Mouse (Mus musculus): ENCODE results near the gene Psmd12. TPM values are rescaled to one million over a fixed set of nuclear protein-coding genes. Genes with fewer than 3 reads are reported as not detected.

Gene Psmd12
- polyA plus RNA-seq, 1 experiment from 2014 or later, result 148 TPM

- Histone ChIP-seq H3K4me1 (replicated peaks; ENCODE audit: control insufficient read depth, insufficient read depth, low read length) (peaks cover 26% of the 10 kb centered on the region), H3K9ac (replicated peaks; ENCODE audit: low read depth, low read length) (peak overlapping the region; percentile 92), H3K27me3 (replicated peaks; ENCODE audit: control insufficient read depth, insufficient read depth, low read length) (no peaks in the 10 kb centered on the region), H3K4me2 (ENCODE audit: low read length) (peak overlapping the region; percentile 71), H3K27ac (ENCODE audit: low read length) (peak overlapping the region; percentile 42; the same call in 1 of the 2 replicates), H3K36me3 (ENCODE audit: control insufficient read depth, insufficient read depth) (no peaks in the 10 kb centered on the region), H3K4me3 (replicated peaks; ENCODE audit: low read length) (peak overlapping the region; percentile 83), H3K9me3 (ENCODE audit: control insufficient read depth, low read length) (no peaks in the 10 kb centered on the region)
- ATAC-seq, result no peak
- 15% methylated on average over 16 of the region's 16 CpGs for WGBS
Measured at GRCm38 (mm10) chr11:107468252-107469030, 10.8 kb upstream of the Psmd12 start.

DNA sequence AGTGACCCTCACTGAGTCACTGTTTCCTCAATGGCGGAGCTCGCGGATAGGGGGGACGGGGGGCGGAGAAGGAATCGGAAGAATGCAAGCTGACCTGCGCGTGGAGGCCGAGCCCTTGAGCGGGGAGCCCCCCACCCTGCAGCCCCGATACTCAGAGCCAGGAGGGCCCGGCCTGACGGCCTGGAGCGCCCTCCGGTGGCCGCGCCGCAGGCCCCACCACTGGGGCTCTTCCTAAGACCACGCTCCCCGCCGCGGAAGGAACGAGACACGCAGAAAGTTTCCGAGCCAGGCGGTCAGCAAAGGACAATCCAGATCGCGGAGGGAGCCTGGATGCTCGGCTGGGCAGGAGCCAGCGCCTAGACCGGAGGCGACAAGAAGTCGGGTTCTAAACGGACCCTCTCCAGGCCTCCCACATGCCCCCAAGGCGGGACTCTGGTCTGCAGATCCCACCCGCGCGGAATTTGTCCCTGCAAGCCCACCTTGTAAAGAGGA is 10.2 kb upstream of the Psmd12 start:
- Histone ChIP-seq H3K27me3 (replicated peaks; ENCODE audit: control insufficient read depth, insufficient read depth, low read length) (no peaks in the 10 kb centered on the region), H3K4me2 (ENCODE audit: low read length) (peak overlapping the region; percentile 71), H3K36me3 (ENCODE audit: control insufficient read depth, insufficient read depth) (no peaks in the 10 kb centered on the region), H3K27ac (ENCODE audit: low read length) (peak overlapping the region; percentile 97), H3K4me3 (replicated peaks; ENCODE audit: low read length) (peak overlapping the region; percentile 83), H3K4me1 (replicated peaks; ENCODE audit: control insufficient read depth, insufficient read depth, low read length) (peaks cover 26% of the 10 kb centered on the region), H3K9me3 (ENCODE audit: control insufficient read depth, low read length) (no peaks in the 10 kb centered on the region), H3K9ac (replicated peaks; ENCODE audit: low read depth, low read length) (peak overlapping the region; percentile 92)
- 0% methylated on average over 38 of the region's 38 CpGs for WGBS
- peak; percentile 82 for ATAC-seq

DNA sequence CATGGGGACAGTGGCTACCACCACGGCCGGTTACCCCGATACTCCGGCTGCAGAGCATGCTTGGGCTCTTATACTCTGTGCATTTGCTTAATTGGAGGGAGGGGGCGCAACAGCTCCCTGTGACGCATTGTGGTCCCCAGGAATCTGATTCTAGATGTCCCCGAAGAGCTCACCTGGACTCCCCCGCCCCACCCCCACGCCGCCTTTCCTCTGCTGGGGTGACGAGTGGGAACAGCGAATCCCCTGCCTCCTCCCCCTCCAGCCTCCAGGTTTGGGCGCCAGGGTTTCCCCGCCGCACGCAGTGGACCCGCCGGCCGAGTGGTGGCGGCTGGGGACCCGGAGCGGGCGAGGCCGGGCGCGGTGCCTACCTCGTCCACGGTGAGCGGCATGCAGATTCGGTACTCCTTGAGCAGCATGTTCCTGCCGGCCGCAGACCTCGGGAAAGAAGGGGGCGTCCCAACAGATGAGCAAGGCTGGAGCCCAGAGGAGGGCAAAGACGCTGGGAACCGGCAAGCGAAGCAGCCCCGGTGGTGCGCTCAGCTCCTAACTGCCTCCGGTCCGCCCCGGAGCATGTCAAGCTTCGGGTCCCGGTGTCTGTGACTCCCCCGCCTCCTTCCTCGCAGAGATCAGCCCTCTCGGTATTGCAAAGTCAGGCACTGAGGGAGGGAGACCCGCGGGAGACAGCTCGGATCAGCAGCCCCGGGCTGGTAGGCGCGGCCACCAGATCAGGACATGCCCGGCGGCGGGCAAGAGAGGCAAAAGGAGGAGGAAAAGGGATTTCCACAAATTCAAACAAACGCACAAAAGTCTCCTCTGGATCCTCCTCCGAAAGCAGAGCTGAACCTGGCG is 9.5 kb upstream of the Psmd12 start:
- Histone ChIP-seq H3K27me3 (replicated peaks; ENCODE audit: control insufficient read depth, insufficient read depth, low read length) (no peaks in the 10 kb centered on the region), H3K9me3 (ENCODE audit: control insufficient read depth, low read length) (no peaks in the 10 kb centered on the region), H3K4me3 (replicated peaks; ENCODE audit: low read length) (peak overlapping the region; percentile 83), H3K36me3 (ENCODE audit: control insufficient read depth, insufficient read depth) (no peaks in the 10 kb centered on the region), H3K9ac (replicated peaks; ENCODE audit: low read depth, low read length) (peak overlapping the region; percentile 92), H3K4me2 (ENCODE audit: low read length) (peak overlapping the region; percentile 71), H3K27ac (ENCODE audit: low read length) (peak overlapping the region; percentile 97), H3K4me1 (replicated peaks; ENCODE audit: control insufficient read depth, insufficient read depth, low read length) (peaks cover 26% of the 10 kb centered on the region)
- WGBS, result under 1% methylated on average over 52 of the region's 59 CpGs
- peak; percentile 51 for ATAC-seq

DNA sequence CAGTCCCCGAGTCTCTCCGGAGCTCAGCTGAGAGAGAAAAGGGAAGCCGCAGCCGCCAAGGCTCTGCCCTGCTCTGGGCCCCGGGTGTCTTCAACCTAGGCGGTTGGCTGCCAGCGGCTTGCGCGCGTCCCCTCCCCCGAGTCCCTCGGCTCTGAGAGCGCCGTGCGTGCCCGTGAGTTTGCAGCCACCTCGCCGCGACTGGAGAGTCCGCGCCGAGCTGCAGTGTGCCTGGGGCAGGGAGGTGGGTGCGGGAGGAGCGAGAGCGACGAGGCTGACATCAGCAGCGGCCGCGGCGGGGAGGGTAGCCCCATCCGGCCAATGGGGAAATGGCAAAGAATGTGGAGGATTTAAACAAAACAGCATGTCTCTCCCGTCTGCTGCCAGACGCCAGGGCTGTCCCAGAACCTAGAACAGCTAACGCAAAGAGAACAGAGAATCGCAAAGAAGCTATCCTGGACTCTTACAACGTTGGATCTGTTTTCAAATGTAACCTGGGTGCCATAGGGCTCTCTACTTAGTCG is 8.7 kb upstream of the Psmd12 start, which contains the start of gene Pitpnc1:
Gene Pitpnc1, minus strand, starts transcription at position 179 of the 521 bp plus-strand sequence.
- no peaks in the 10 kb centered on the region for H3K9me3 ChIP-seq (ENCODE audit: control insufficient read depth, low read length)
- H3K27ac ChIP-seq (ENCODE audit: low read length), result peak within 1 kb of the TSS; percentile 97
- H3K4me1 ChIP-seq (replicated peaks; ENCODE audit: control insufficient read depth, insufficient read depth, low read length), result peaks cover 26% of the 10 kb centered on the region
- H3K9ac ChIP-seq (replicated peaks; ENCODE audit: low read depth, low read length), result peak within 1 kb of the TSS; percentile 92
- ATAC-seq, result peak; percentile 92
- peak within 1 kb of the TSS; percentile 71 for H3K4me2 ChIP-seq (ENCODE audit: low read length)
- H3K4me3 ChIP-seq (replicated peaks; ENCODE audit: low read length), result peak within 1 kb of the TSS; percentile 83
- no peaks in the 10 kb centered on the region for H3K36me3 ChIP-seq (ENCODE audit: control insufficient read depth, insufficient read depth)
- H3K27me3 ChIP-seq (replicated peaks; ENCODE audit: control insufficient read depth, insufficient read depth, low read length), result no peaks in the 10 kb centered on the region
- under 1% methylated on average over 37 of the region's 37 CpGs for WGBS

GRCm38 (mm10) chr11:107471071-107471720 is 8.1 kb upstream of the Psmd12 start:
- WGBS, result 5% methylated on average over 11 of the region's 11 CpGs
- no peak for ATAC-seq
- peak overlapping the region; percentile 97 for H3K27ac ChIP-seq (ENCODE audit: low read length)
- peak overlapping the region; percentile 92 for H3K9ac ChIP-seq (replicated peaks; ENCODE audit: low read depth, low read length)
- H3K9me3 ChIP-seq (ENCODE audit: control insufficient read depth, low read length), result no peaks in the 10 kb centered on the region
- H3K4me3 ChIP-seq (replicated peaks; ENCODE audit: low read length), result peak overlapping the region; percentile 83
- H3K27me3 ChIP-seq (replicated peaks; ENCODE audit: control insufficient read depth, insufficient read depth, low read length), result no peaks in the 10 kb centered on the region
- H3K36me3 ChIP-seq (ENCODE audit: control insufficient read depth, insufficient read depth), result no peaks in the 10 kb centered on the region
- H3K4me2 ChIP-seq (ENCODE audit: low read length), result peak overlapping the region; percentile 71
- peaks cover 26% of the 10 kb centered on the region for H3K4me1 ChIP-seq (replicated peaks; ENCODE audit: control insufficient read depth, insufficient read depth, low read length)

- H3K4me3 ChIP-seq (replicated peaks; ENCODE audit: low read length), result no peak overlapping the region
- no peaks in the 10 kb centered on the region for H3K36me3 ChIP-seq (ENCODE audit: control insufficient read depth, insufficient read depth)
- no peaks in the 10 kb centered on the region for H3K27me3 ChIP-seq (replicated peaks; ENCODE audit: control insufficient read depth, insufficient read depth, low read length)
- ATAC-seq, result no peak
- no peak overlapping the region for H3K27ac ChIP-seq (ENCODE audit: low read length)
- H3K4me1 ChIP-seq (replicated peaks; ENCODE audit: control insufficient read depth, insufficient read depth, low read length), result peaks cover 17% of the 10 kb centered on the region
- no peak overlapping the region for H3K9ac ChIP-seq (replicated peaks; ENCODE audit: low read depth, low read length)
- 90% methylated on average over 3 of the region's 3 CpGs for WGBS
- no peak overlapping the region for H3K4me2 ChIP-seq (ENCODE audit: low read length)
- no peaks in the 10 kb centered on the region for H3K9me3 ChIP-seq (ENCODE audit: control insufficient read depth, low read length)
Measured at GRCm38 (mm10) chr11:107472304-107472703, 7.0 kb upstream of the Psmd12 start.

DNA sequence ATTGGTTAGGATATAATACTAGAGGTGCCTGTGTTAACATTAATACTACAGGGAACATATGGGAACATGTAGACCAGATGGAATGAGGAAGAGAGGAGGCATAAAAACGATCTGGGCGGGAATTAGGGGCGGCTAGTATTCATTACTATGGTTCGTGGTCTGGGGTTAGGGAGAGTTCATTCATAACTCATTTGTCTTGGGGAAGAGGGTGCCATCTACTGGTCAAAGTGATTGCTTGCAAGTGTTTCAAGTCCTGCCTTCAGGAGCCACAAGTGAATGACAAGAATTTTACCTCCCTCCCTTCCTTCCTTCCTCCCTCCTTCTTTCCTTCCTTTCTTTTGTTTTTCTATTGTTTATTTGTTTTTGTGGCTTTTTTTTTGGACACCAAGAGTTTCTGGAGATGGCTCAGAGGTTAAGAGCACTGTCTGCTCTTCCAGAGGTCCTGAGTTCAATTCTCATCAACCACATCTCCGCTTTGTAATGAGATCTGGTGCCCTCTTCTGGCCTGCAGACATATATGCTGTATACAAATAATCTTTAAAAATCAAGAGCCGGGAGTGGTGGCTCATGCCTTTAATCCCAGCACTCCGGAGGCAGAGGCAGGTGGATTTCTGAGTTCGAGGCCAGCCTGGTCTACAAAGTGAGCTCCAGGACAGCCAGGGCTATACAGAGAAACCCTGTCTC is 6.0 kb upstream of the Psmd12 start:
- Histone ChIP-seq H3K4me1 (replicated peaks; ENCODE audit: control insufficient read depth, insufficient read depth, low read length) (peaks cover 10% of the 10 kb centered on the region), H3K9me3 (ENCODE audit: control insufficient read depth, low read length) (no peaks in the 10 kb centered on the region), H3K27ac (ENCODE audit: low read length) (no peak overlapping the region), H3K9ac (replicated peaks; ENCODE audit: low read depth, low read length) (no peak overlapping the region), H3K4me3 (replicated peaks; ENCODE audit: low read length) (no peak overlapping the region), H3K4me2 (ENCODE audit: low read length) (no peak overlapping the region), H3K27me3 (replicated peaks; ENCODE audit: control insufficient read depth, insufficient read depth, low read length) (no peaks in the 10 kb centered on the region), H3K36me3 (ENCODE audit: control insufficient read depth, insufficient read depth) (no peaks in the 10 kb centered on the region)
- no peak for ATAC-seq
- WGBS, result 25% methylated on average over 8 of the region's 8 CpGs

DNA sequence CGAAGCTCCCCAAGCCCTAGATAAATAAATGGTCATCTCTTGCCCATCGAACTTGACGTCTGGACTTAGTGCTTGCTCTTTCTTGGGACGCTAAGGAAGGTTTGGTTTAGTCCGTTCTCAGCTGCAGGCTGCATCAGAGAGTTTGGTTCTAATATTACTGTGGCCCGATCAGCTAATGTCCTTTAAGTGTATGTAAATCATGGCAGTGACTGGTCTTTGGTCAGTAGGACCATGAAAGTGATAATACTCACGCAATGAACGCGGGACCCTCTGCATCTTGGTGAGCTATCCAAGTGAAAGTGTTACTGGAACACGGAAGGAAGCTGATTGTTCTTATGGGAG is 549 bp downstream of the Psmd12 start:
- Histone ChIP-seq H3K4me2 (ENCODE audit: low read length) (peak overlapping the region; percentile 72), H3K4me1 (replicated peaks; ENCODE audit: control insufficient read depth, insufficient read depth, low read length) (peaks cover 15% of the 10 kb centered on the region), H3K36me3 (ENCODE audit: control insufficient read depth, insufficient read depth) (no peaks in the 10 kb centered on the region), H3K4me3 (replicated peaks; ENCODE audit: low read length) (peak overlapping the region; percentile 71), H3K9me3 (ENCODE audit: control insufficient read depth, low read length) (no peaks in the 10 kb centered on the region), H3K9ac (replicated peaks; ENCODE audit: low read depth, low read length) (peak overlapping the region; percentile 85), H3K27ac (ENCODE audit: low read length) (no peak overlapping the region), H3K27me3 (replicated peaks; ENCODE audit: control insufficient read depth, insufficient read depth, low read length) (no peaks in the 10 kb centered on the region)
- ATAC-seq, result no peak
- WGBS, result under 1% methylated on average over 10 of the region's 10 CpGs
